Mouse (Mus musculus) limb, embryonic 14.5 days (tissue): ENCODE results near the gene Mrpl23. TPM values are rescaled to one million over a fixed set of nuclear protein-coding genes. Genes with fewer than 3 reads are reported as not detected.

Source experiments
- ATAC-seq: fragments of 200-750 bp; cut with Nextera tagmentation; 2 replicates; pipeline ENCODE4 v1.8.0; 2017; ENCODE audit warnings: low read depth, moderate number of reproducible peaks, moderate TSS enrichment; ENCODE audit not compliant: low FRiP score
- DNase-seq: peaks from one replicate; pipeline ENCODE4 v3.0.0-alpha.2; 2015; ENCODE audit warnings: low spot score
- H3K27ac ChIP-seq: fragments of 300-500 bp; sonication (generic); replicated peaks from 2 replicates; pipeline ENCODE4 v1.5.1; 2014; ENCODE audit warnings: low read depth, mild to moderate bottlenecking, low read length, moderate library complexity, mixed read lengths
- H3K27me3 ChIP-seq: fragments of 300-500 bp; sonication (generic); 2 replicates; pipeline ENCODE4 v1.6.1; 2014; ENCODE audit warnings: low read length, mixed read lengths; ENCODE audit not compliant: control insufficient read depth, insufficient read depth
- H3K36me3 ChIP-seq: fragments of 300-500 bp; sonication (generic); 2 replicates; pipeline ENCODE4 v1.6.1; 2014; ENCODE audit warnings: mild to moderate bottlenecking, low read length, moderate library complexity, mixed read lengths; ENCODE audit not compliant: control insufficient read depth, insufficient read depth
- H3K4me1 ChIP-seq: fragments of 300-500 bp; sonication (generic); 2 replicates; pipeline ENCODE4 v1.6.1; 2014; ENCODE audit warnings: antibody characterized with exemption, low read length, mixed read lengths; ENCODE audit not compliant: control insufficient read depth, insufficient read depth
- H3K4me2 ChIP-seq: fragments of 300-500 bp; sonication (generic); replicated peaks from 2 replicates; pipeline ENCODE4 v1.6.1; 2014; ENCODE audit warnings: low read depth, mild to moderate bottlenecking, low read length, moderate library complexity; ENCODE audit not compliant: severe bottlenecking
- H3K4me3 ChIP-seq: fragments of 300-500 bp; sonication (generic); replicated peaks from 2 replicates; pipeline ENCODE4 v1.5.1; 2014; ENCODE audit warnings: low read length
- H3K9ac ChIP-seq: fragments of 300-500 bp; sonication (generic); 2 replicates; pipeline ENCODE4 v1.6.1; 2014; ENCODE audit warnings: mild to moderate bottlenecking, low read depth, low read length, moderate library complexity; ENCODE audit not compliant: severe bottlenecking
- H3K9me3 ChIP-seq: fragments of 300-500 bp; sonication (generic); 2 replicates; pipeline ENCODE4 v1.6.1; 2016; ENCODE audit warnings: low read length; ENCODE audit not compliant: control insufficient read depth
- POLR2A ChIP-seq: fragments of 200-500 bp; IDR thresholded peaks from 2 replicates; pipeline ENCODE4 v1.8.0; 2012; ENCODE audit warnings: inconsistent platforms, mild to moderate bottlenecking, moderate library complexity, borderline replicate concordance; ENCODE audit not compliant: insufficient read depth, insufficient read length; ENCODE audit errors: extremely low read depth
- WGBS: fragments of 180-500 bp; shearing (Covaris S2); extraction: QIAGEN DNeasy Blood & Tissue Kit; methylation state at CpG from one replicate; pipeline ENCODE4 v1.1.7; 2014; 5-methylcytosine and 5-hydroxymethylcytosine counted together
- polyA plus RNA-seq, 2 experiments: library from polyadenylated mRNA; depleted of rRNA in 1 of 2; stranded (reverse) in 1 of 2; unstranded in 1 of 2; fragments of >200 nt; fragmentation: Nextera tagmentation in 1 of 2; extraction: Ambion mirVana in 1 of 2; gene quantifications; 2 replicates each; pipeline versions ENCODE4 v1.2.1 to v1.2.3; 2012 to 2014

Mrpl23 gene
- polyA plus RNA-seq, 2 experiments: 30.0 to 94.6 TPM

DNA sequence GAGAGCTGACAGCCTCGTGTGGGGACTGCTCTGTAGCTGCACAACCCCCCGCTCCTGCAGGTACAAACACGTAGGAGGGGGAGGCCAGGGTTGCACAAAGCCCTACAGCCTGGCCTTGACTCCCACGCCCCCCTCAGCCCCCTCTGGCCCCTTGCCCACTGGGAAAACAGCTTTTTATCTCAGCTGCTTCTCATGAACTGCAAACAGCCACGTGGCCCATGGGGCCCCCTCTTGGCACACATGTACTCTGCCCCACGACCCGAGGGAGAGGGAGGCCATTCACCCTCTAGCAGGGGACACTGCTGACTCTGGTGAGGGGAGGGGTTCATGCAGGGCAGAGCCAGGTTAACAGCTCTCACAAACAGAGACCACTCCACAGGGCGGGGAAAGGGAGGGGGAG, 36.5 kb downstream of the Mrpl23 start:
- H3K9ac ChIP-seq: no peak overlapping the region
- no peaks in the 10 kb centered on the region for H3K36me3 ChIP-seq
- WGBS: 31% methylated on average over 8 of the region's 8 CpGs
- no peak overlapping the region for H3K4me3 ChIP-seq
- no peaks in the 10 kb centered on the region for H3K9me3 ChIP-seq
- peak overlapping the region; percentile 96; the same call in 1 of the 2 replicates for H3K27ac ChIP-seq
- H3K4me1 ChIP-seq: peaks cover 61% of the 10 kb centered on the region
- no peaks in the 10 kb centered on the region for H3K27me3 ChIP-seq
- TF ChIP-seq POLR2A: no peak
- no peak for ATAC-seq
- no peak overlapping the region for H3K4me2 ChIP-seq
- DNase-seq: no peak

- Histone ChIP-seq H3K27me3 (no peaks in the 10 kb centered on the region), H3K36me3 (peaks cover 5% of the 10 kb centered on the region; the same call in 1 of the 2 replicates), H3K9ac (no peak overlapping the region), H3K4me2 (no peak overlapping the region), H3K9me3 (no peaks in the 10 kb centered on the region), H3K4me3 (no peak overlapping the region), H3K4me1 (peaks cover 64% of the 10 kb centered on the region), H3K27ac (peak overlapping the region; percentile 96)
- DNase-seq (peak; percentile 74), ATAC-seq (peak; percentile 10; the same call in 1 of the 2 replicates)
- no peak for TF ChIP-seq POLR2A
- 46% methylated on average over 9 of the region's 9 CpGs for WGBS
These were observed 38.1 kb downstream of the Mrpl23 start for GRCm38 (mm10) chr7:142570565-142570964.

- H3K27ac ChIP-seq: peak overlapping the region; percentile 96
- H3K36me3 ChIP-seq: peaks cover 14% of the 10 kb centered on the region
- no peaks in the 10 kb centered on the region for H3K27me3 ChIP-seq
- whole genome bisulfite sequencing: 27% methylated on average over 16 of the region's 16 CpGs
- DNase-seq (peak; percentile 75), ATAC-seq (peak; percentile 25)
- H3K9me3 ChIP-seq: no peaks in the 10 kb centered on the region
- H3K4me3 ChIP-seq: no peak overlapping the region
- 0 out of 2 replicates have a peak overlapping the region, but pooled peaks have one; percentile 5 for H3K4me2 ChIP-seq
- TF ChIP-seq POLR2A: no peak
- peaks cover 65% of the 10 kb centered on the region for H3K4me1 ChIP-seq
- H3K9ac ChIP-seq: 0 out of 2 replicates have a peak overlapping the region, but pooled peaks have one; percentile 8
These were observed 39.2 kb downstream of the Mrpl23 start for GRCm38 (mm10) chr7:142571458-142572220.

DNA sequence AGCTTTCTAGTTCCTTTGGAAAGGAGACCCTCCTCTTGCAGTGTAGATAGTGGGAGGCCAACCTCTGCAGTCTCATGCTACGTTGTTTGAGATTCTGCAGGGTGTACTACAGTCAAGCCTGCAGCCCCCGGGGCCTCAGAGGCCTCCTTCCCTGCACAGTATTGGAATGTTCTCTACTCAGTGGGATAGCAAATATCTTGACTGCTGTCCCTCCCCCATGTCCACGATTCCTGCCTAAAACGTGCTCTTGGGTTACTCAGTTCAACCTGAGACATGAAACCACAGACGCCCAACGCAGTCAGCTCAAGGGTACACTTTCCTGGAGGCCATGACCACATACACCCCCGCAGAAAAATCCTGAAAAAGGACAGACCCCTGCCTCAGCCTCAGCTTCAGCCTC, 39.9 kb downstream of the Mrpl23 start:
- no peaks in the 10 kb centered on the region for H3K27me3 ChIP-seq
- H3K9ac ChIP-seq: 0 out of 2 replicates have a peak overlapping the region, but pooled peaks have one; percentile 3
- WGBS: 18% methylated on average over 7 of the region's 7 CpGs
- TF ChIP-seq POLR2A: no peak
- peaks cover 65% of the 10 kb centered on the region for H3K4me1 ChIP-seq
- H3K27ac ChIP-seq: peak overlapping the region; percentile 96
- peak; percentile 45 for DNase-seq
- no peak overlapping the region for H3K4me3 ChIP-seq
- no peak for ATAC-seq
- H3K36me3 ChIP-seq: peaks cover 14% of the 10 kb centered on the region
- H3K4me2 ChIP-seq: peak overlapping the region; percentile 21; the same call in 1 of the 2 replicates
- no peaks in the 10 kb centered on the region for H3K9me3 ChIP-seq

- no peak for TF ChIP-seq POLR2A
- H3K4me1 ChIP-seq: peaks cover 65% of the 10 kb centered on the region
- WGBS: 15% methylated on average over 6 of the region's 6 CpGs
- DNase-seq: no peak
- peak; percentile 4; the same call in 1 of the 2 replicates for ATAC-seq
- H3K4me3 ChIP-seq: no peak overlapping the region
- no peaks in the 10 kb centered on the region for H3K27me3 ChIP-seq
- H3K36me3 ChIP-seq: peaks cover 14% of the 10 kb centered on the region
- H3K27ac ChIP-seq: peak overlapping the region; percentile 96
- peak overlapping the region; percentile 21; the same call in 1 of the 2 replicates for H3K4me2 ChIP-seq
- H3K9me3 ChIP-seq: no peaks in the 10 kb centered on the region
- peak overlapping the region; percentile 18; the same call in 1 of the 2 replicates for H3K9ac ChIP-seq
These were observed 40.5 kb downstream of the Mrpl23 start for GRCm38 (mm10) chr7:142572992-142573391.
